Mouse (Mus musculus): ENCODE data around the gene Akp3. TPM values are rescaled to one million over a fixed set of nuclear protein-coding genes. Genes with fewer than 3 reads are reported as not detected.

The Akp3 gene
- polyA plus RNA-seq (2012; rRNA removed) = 0.04 and 0.05 TPM in 2 replicates

DNA sequence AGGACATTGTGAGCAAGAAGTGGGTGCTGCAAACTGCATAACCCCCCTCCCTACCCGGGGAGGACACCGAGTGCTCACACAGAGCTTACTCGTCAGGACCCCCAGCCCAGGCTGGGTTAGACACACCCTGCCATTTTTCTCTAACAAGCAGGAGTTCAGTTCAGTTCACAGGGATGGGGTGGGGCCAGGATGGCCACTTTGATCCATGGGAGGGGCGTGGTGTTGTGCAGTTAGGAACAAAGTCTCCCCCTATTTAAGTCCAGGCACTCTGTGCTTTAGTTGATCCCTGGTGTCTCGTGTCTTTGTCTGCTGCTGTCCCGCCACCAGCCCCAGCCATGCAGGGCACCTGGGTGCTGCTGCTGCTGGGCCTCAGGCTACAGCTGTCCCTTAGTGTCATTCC lies at the start of gene Akp3:
TSS of gene Akp3 (plus strand) at position 301 of the 400 bp plus-strand sequence.

GRCm38 (mm10) chr1:87089828-87090227 lies 34.9 kb upstream of the Akp3 start, which contains the start of gene Alppl2:
Gene Alppl2 (minus strand): TSS chr1:87089928.

DNA sequence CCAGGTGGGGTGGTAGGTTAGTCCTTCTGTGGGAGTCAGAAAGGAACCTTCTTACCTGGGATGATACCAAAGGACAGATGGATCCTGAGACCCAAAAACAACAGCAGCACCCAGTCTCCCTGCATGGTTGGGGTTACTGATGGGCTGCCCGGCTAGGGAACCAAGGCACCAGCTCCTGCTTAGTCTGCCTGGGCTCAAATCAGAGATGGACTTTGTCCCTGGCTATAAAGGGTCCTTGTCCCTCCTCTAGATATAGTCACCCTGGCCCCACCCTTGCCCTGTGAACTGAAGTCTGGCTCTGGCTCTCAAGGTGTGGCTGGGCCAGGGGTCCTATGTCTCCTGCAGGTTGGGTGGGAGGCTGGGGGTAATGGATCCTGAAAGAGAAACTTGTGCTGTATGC lies 23.4 kb upstream of the Akp3 start, which contains the start of gene Alpi:
TSS of gene Alpi (minus strand) at position 196 of the 400 bp plus-strand sequence.

GRCm38 (mm10) chr1:87156199-87156587 lies 31.4 kb downstream of the Akp3 start, which contains the start of gene Ecel1:
Gene Ecel1 (minus strand): TSS chr1:87156521.

Other genes starting within 250 kb of the Akp3 start
- gene Alppl2, start 35.0 kb upstream of the Akp3 start, polyA plus RNA-seq (2012; rRNA removed) = not detected in 2 replicates
- not detected in 2 replicates for gene Alpi, start 23.4 kb upstream of the Akp3 start, polyA plus RNA-seq (2012; rRNA removed)
- 38.4 and 38.9 TPM in 2 replicates for gene Ecel1, start 31.5 kb downstream of the Akp3 start, polyA plus RNA-seq (2012; rRNA removed)
- 0.92 and 1.6 TPM in 2 replicates for gene Prss56, start 58.3 kb downstream of the Akp3 start, polyA plus RNA-seq (2012; rRNA removed)
- 0.05 and 2.1 TPM in 2 replicates for gene Chrnd, start 65.6 kb downstream of the Akp3 start, polyA plus RNA-seq (2012; rRNA removed)
- 0.14 and 7.5 TPM in 2 replicates for gene Chrng, start 79.7 kb downstream of the Akp3 start, polyA plus RNA-seq (2012; rRNA removed)
- gene Eif4e2, start 88.9 kb downstream of the Akp3 start, polyA plus RNA-seq (2012; rRNA removed) = 69.5 and 87.4 TPM in 2 replicates
- gene Efhd1, start 139.4 kb downstream of the Akp3 start, polyA plus RNA-seq (2012; rRNA removed) = 1.6 and 3.0 TPM in 2 replicates
- 69.3 and 70.4 TPM in 2 replicates for gene Gigyf2, start 202.0 kb downstream of the Akp3 start, polyA plus RNA-seq (2012; rRNA removed)

Data from central nervous system, embryonic 14 days (tissue).